Mouse (Mus musculus) ES-CJ7 (cell line): ENCODE measurements around the gene Ugt1a6a.
"Not testable (repeated sequence)": the region's sequence is repeated elsewhere in the genome, so short reads cannot be mapped to it uniquely, and the experiment has no call there.

Source experiments
- DNase-seq: peaks from one replicate; pipeline ENCODE4 v3.0.0; 2011; ENCODE audit warnings: low read depth, low spot score

The Ugt1a6a gene

GRCm38 (mm10) chr1:88212341-88213045 lies 77.9 kb downstream of the Ugt1a6a start:
- DNase-seq: no peak

GRCm38 (mm10) chr1:88213061-88213460 lies 78.5 kb downstream of the Ugt1a6a start:
- no peak for DNase-seq

- DNase-seq: no peak
These were observed 79.3 kb downstream of the Ugt1a6a start for GRCm38 (mm10) chr1:88213766-88214461.

GRCm38 (mm10) chr1:88214462-88214952 lies 79.9 kb downstream of the Ugt1a6a start:
- no peak for DNase-seq

DNA sequence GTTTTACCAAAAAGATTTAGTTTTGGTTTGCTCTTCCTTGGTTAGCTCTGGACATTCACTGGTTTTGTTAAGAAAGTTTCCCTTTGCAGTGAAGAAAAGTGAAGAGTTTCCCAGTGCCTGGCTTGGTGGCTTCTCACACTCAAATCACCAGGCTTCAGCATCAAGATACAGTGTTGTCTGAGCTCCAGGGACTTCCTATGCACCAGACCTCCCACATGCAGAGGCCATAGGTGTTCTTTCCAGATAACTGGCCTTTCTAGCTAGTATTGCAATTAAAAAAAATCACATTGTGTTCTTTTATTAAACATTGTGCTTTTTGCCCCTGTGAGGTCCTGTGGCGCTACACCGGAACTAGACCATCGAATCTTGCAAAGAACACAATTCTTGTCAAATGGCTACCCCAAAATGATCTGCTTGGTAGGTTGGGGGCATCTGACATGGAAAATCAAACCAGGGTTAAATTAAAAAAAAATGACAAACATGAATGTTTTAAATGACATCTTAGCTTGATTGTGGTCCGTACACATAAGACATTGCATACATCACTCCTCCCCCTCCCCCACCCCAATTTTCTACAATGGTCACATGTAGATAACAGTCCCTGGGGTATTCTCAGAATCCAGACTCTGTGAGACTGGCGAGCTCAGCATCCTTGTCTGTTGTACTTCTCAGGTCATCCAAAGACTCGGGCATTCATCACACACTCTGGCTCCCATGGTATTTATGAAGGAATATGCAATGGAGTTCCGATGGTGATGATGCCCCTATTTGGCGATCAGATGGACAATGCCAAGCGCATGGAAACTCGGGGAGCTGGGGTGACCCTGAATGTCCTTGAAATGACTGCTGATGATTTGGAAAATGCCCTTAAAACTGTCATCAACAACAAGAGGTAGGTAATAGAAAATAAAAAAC lies 81.1 kb downstream of the Ugt1a6a start:
- peak; percentile 14 for DNase-seq

- no peak for DNase-seq
These were observed 81.9 kb downstream of the Ugt1a6a start for GRCm38 (mm10) chr1:88216551-88216950.

DNA sequence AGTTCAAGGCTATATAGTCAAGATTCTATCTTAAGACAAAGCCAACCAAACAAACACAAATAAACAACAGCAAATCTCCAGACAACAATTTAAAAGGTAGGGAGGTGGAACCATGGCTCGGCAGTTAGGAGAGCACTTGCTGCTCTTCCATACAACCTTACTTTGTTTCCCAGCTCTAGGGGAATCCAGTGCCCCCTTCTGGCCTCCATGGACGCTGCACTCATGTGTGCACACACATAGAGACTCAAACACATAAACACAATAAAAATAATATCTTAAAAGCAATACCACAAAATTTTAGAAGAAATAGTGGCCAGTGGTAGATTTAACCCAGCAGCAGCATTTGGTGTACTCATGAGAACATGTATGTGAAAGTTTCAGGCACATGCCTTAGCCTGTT lies 82.5 kb downstream of the Ugt1a6a start:
- peak; percentile 32 for DNase-seq

- no peak for DNase-seq
These were observed 83.0 kb downstream of the Ugt1a6a start for GRCm38 (mm10) chr1:88217576-88217975.

GRCm38 (mm10) chr1:88218051-88218450 lies 83.4 kb downstream of the Ugt1a6a start:
- DNase-seq: peak; percentile 32

GRCm38 (mm10) chr1:88218591-88218990 lies 84.0 kb downstream of the Ugt1a6a start:
- no peak for DNase-seq

DNA sequence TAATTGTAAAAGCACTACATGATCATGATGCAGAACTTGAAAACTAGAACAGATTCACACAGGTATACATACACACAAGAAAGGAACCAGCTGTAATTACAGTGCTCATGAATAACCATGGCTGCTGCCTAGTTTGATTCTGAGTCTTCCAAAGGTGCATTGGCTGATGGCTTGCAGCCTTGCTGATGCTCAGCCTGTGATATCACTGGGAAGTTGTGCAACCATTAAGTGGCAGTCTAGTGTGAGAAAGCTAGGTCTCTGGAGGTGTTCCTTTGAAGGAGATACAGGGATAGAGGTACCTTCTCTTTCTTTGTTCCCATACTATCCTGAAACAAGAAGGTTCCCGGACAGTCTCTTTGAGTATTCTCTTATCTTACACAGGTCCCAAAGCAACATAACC lies 84.4 kb downstream of the Ugt1a6a start:
- DNase-seq: no peak

GRCm38 (mm10) chr1:88220336-88220735 lies 85.7 kb downstream of the Ugt1a6a start:
- peak; percentile 57 for DNase-seq

DNA sequence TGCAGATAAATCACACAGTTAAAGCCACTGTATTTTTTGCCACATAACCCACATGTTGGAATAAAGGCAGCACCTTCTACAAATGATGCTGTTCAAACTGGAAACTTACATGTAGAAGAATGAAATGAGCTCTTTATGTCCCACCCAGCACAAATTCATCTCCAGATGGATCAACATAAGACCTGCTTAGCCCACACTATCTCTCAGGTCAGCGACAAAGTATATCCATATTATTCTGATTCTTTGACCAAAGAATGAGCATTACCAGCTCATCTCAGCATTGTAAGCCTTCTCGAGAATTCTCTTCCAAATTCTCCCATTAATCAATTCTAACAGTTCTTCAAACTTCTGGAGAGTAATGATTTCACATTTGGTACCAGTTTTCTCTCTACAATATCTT lies 87.6 kb downstream of the Ugt1a6a start:
- DNase-seq: no peak

GRCm38 (mm10) chr1:88223011-88223515 lies 88.5 kb downstream of the Ugt1a6a start:
- DNase-seq: not testable (repeated sequence)

- DNase-seq: no peak
These were observed 89.0 kb downstream of the Ugt1a6a start for GRCm38 (mm10) chr1:88223591-88223990.

GRCm38 (mm10) chr1:88224029-88224776 lies 89.6 kb downstream of the Ugt1a6a start:
- DNase-seq: no peak

DNA sequence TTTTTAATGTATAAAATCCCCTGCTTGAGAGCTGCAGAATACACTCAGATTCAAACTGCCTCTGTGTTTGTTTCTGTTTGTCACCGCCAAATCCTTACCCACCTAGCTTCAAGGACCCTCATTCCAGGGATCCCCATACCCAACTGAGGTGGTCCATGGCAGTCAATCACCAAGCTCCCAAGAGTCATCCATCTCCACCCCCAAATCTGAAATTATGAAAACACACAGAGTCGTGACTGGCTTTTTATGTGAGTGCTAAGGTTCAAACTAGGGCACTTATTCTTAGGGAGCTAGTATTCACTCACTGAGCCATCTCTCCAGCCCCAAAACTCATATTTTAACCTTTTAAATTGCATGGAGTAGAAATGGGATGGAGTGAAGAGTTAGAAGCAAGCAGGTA lies 90.7 kb downstream of the Ugt1a6a start:
- DNase-seq: not testable (repeated sequence)

DNA sequence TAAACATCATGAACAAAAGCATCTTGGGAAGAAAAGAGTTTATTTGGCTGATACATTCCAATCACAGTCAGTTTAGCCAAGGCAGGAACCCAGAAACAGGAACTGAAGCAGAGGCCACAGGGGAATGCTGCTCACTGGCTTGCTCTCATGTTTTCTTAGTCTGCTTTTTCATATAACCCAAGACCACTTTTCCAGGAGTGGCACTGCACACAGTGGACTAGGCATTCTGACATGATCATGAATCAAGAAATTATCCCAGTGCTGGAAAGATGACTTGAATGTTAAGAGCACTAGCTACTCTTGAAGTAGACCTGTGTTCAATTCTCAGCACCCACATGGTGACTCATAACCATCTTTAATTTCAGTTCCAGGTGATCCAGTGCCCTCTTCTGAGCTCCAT lies 91.1 kb downstream of the Ugt1a6a start:
- no peak for DNase-seq

DNA sequence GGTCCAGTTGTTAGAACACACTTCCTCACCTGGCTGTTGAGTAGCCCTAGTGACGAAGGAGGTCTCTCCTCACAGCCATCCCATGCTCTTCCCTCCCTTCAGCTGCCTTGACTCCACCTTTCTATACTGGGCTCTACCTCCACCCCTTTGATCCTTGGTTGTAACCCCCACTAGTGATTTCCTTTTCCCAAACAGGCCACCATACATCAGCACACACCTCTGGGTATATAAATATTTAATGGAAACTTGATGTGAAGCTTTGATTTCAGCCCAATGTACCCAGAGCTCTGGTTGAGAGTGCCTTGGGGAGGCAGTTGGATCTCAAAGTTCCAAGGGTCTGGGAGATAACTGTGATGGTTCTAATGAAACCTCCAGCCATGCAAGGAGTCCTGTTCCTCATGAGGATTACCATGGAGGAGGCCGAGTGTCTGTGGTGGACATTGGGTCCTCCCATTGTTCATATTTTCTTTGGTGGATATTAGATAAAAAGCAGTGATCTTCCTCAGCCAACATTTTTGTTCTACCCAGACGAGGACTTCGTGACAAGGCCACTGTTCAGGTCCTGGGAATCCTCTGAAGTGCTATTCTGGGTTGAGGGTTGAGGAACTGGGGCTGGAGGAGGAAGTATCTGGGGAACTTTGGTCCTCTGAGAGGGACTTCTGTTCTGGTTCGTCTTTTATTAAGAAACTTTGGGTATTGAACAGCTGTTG lies 92.2 kb downstream of the Ugt1a6a start, which contains the start of gene Mroh2a:
Mroh2a (plus strand) TSS at position 317 of the 710 bp plus-strand sequence.
- no peak for DNase-seq

DNA sequence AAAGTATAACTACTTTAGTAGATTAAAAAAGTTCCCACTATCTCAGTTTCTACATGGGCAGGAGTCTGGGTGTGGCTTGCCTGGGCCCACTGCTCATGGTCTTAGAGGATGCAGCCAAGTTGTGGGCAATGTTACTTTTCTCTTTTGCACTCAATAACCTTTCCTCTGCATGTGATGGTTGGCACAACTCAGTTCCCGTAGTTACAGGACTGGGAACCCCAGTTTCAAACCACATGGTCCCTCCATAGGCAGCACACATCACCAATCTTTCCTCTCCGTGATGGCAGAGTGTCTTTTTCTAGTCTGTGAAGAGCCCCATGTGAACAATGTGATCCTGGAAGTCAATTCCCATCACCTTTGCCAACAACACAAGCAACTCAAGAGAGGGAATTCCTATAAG lies 92.9 kb downstream of the Ugt1a6a start:
- DNase-seq: no peak
